Mouse (Mus musculus) hindlimb bud, embryonic 11.5 days (tissue): Measurements from ENCODE around the gene Uaca.

Experiments used
- DNase-seq: peaks from one replicate; pipeline ENCODE4 v3.0.0-alpha.2; 2012; ENCODE audit warnings: low read depth, low spot score; ENCODE audit errors: extremely low spot score

Uaca gene

GRCm38 (mm10) chr9:60836151-60836550, 41.8 kb downstream of the Uaca start:
- DNase-seq: no peak

- no peak for DNase-seq
Measured at GRCm38 (mm10) chr9:60837078-60837448, 42.7 kb downstream of the Uaca start.

GRCm38 (mm10) chr9:60837449-60838141, 43.3 kb downstream of the Uaca start:
- DNase-seq: no peak

- no peak for DNase-seq
Measured at GRCm38 (mm10) chr9:60838331-60838872, 44.1 kb downstream of the Uaca start.

- no peak for DNase-seq
Measured at GRCm38 (mm10) chr9:60841393-60841792, 47.1 kb downstream of the Uaca start.

GRCm38 (mm10) chr9:60843415-60844076, 49.2 kb downstream of the Uaca start:
- no peak for DNase-seq

- no peak for DNase-seq
Measured at GRCm38 (mm10) chr9:60848730-60849129, 54.4 kb downstream of the Uaca start.

- no peak for DNase-seq
Measured at GRCm38 (mm10) chr9:60849986-60850385, 55.6 kb downstream of the Uaca start.

- DNase-seq: no peak
Measured at GRCm38 (mm10) chr9:60854196-60854595, 59.9 kb downstream of the Uaca start.

GRCm38 (mm10) chr9:60857833-60858232, 63.5 kb downstream of the Uaca start:
- DNase-seq: no peak

GRCm38 (mm10) chr9:60858306-60858960, 64.1 kb downstream of the Uaca start:
- peak; percentile 66 for DNase-seq

GRCm38 (mm10) chr9:60859031-60859430, 64.7 kb downstream of the Uaca start:
- DNase-seq: no peak

GRCm38 (mm10) chr9:60861030-60861429, 66.7 kb downstream of the Uaca start:
- no peak for DNase-seq

GRCm38 (mm10) chr9:60864664-60865063, 70.3 kb downstream of the Uaca start:
- no peak for DNase-seq

GRCm38 (mm10) chr9:60865866-60866265, 71.5 kb downstream of the Uaca start:
- no peak for DNase-seq

- no peak for DNase-seq
Measured at GRCm38 (mm10) chr9:60870451-60870850, 76.1 kb downstream of the Uaca start.

GRCm38 (mm10) chr9:60870919-60871503, 76.7 kb downstream of the Uaca start:
- DNase-seq: no peak

- no peak for DNase-seq
Measured at GRCm38 (mm10) chr9:60873257-60874054, 79.1 kb downstream of the Uaca start.

- DNase-seq: no peak
Measured at GRCm38 (mm10) chr9:60874055-60874392, 79.7 kb downstream of the Uaca start.

GRCm38 (mm10) chr9:60876085-60876484, 81.7 kb downstream of the Uaca start:
- DNase-seq: no peak

- no peak for DNase-seq
Measured at GRCm38 (mm10) chr9:60876531-60876930, 82.2 kb downstream of the Uaca start.
